Comparison of ENCODE assay signal across 13 mouse cellular contexts in genomic region chr13:56616386-56616785, GRCm38 (mm10). TPM values are rescaled to one million over a fixed set of nuclear protein-coding genes. Genes with fewer than 3 reads are reported as not detected.
DNase-seq lines count a peak whose midpoint lies in the region; ATAC-seq and TF ChIP-seq lines count a peak whose summit lies in the region.
"Had no signal": no experiment of that assay in that cellular context is flagged by ENCODE, and none has a peak within 500 bp of the region (broad histone marks: within the 10 kb centered on the region; RNA-seq: fewer than 3 reads in every experiment).

No protein-coding gene starts in this region.

- TF ChIP-seq POLR2A in heart, adult 2 months (IDR thresholded peaks at IDR 0.05; ENCODE audit: insufficient read depth, low read depth, low read length): no peak
- no peak for TF ChIP-seq POLR2A in lung, adult 2 months (IDR thresholded peaks at IDR 0.05; ENCODE audit: borderline replicate concordance, extremely low read depth, low read depth, low read length)

- peaks cover 21% of the 10 kb centered on the region for H3K4me1 ChIP-seq in heart, adult 2 months (ENCODE audit: control insufficient read depth, insufficient read depth, low read length)
- peaks cover 39% of the 10 kb centered on the region for H3K4me1 ChIP-seq in heart, embryonic 12.5 days (replicated peaks)
- peaks cover 56% of the 10 kb centered on the region for H3K4me1 ChIP-seq in lung, embryonic 15.5 days
- H3K4me1 ChIP-seq in lung, adult 2 months (ENCODE audit: control insufficient read depth, insufficient read depth, low read length): peaks cover 13% of the 10 kb centered on the region; the same call in 1 of the 2 replicates
- peaks cover 49% of the 10 kb centered on the region for H3K4me1 ChIP-seq in intestine, embryonic 16.5 days (ENCODE audit: control insufficient read depth, insufficient read depth, low read length)

- H3K4me2 ChIP-seq in heart, embryonic 12.5 days: no peak overlapping the region
- H3K4me2 ChIP-seq in lung, embryonic 15.5 days: peak overlapping the region; percentile 19
- no peak overlapping the region for H3K4me2 ChIP-seq in intestine, embryonic 16.5 days (ENCODE audit: low read depth, low read length)
- H3K4me2 ChIP-seq: midbrain, embryonic 13.5 days had no signal

- H3K27me3 ChIP-seq in heart, adult 2 months (ENCODE audit: control insufficient read depth, insufficient read depth, low read length): no peaks in the 10 kb centered on the region
- 0 out of 2 replicates have a peak, but pooled peaks cover 3% of the 10 kb centered on the region for H3K27me3 ChIP-seq in heart, embryonic 12.5 days (replicated peaks)
- H3K27me3 ChIP-seq in lung, embryonic 15.5 days: no peaks in the 10 kb centered on the region
- H3K27me3 ChIP-seq in intestine, embryonic 16.5 days (replicated peaks; ENCODE audit: control insufficient read depth, insufficient read depth, low read length): no peaks in the 10 kb centered on the region

- 27% methylated on average over 7 of the region's 7 CpGs for WGBS in heart, adult 2 months
- WGBS in heart, embryonic 12.5 days: 53% methylated on average over 7 of the region's 7 CpGs
- WGBS in lung, embryonic 15.5 days: 31% methylated on average over 7 of the region's 7 CpGs
- 29% methylated on average over 7 of the region's 7 CpGs for WGBS in lung, adult 2 months
- 24% methylated on average over 7 of the region's 7 CpGs for WGBS in intestine, embryonic 16.5 days

- no peaks in the 10 kb centered on the region for H3K79me2 ChIP-seq in heart, adult 2 months (replicated peaks; ENCODE audit: control insufficient read depth, insufficient read depth, low read length)

- H3K27ac ChIP-seq in heart, adult 2 months: peak overlapping the region; percentile 13
- no peak overlapping the region for H3K27ac ChIP-seq in heart, embryonic 12.5 days (ENCODE audit: poor library complexity, severe bottlenecking)
- no peak overlapping the region for H3K27ac ChIP-seq in lung, embryonic 15.5 days
- no peak overlapping the region for H3K27ac ChIP-seq in intestine, embryonic 16.5 days (ENCODE audit: low read length)
- H3K27ac ChIP-seq: left cerebral cortex, adult 2 months; midbrain, embryonic 13.5 days had no signal

- no peak for DNase-seq in heart, adult 2 months
- DNase-seq in lung, adult 2 months: no peak
- no peak for DNase-seq in Muller cell, postnatal 12 days (ENCODE audit: inconsistent ontology term)
- no peak for DNase-seq in thymus, postnatal 0 days (ENCODE audit: low spot score)
- no peak for DNase-seq in urinary bladder, adult 2 months (ENCODE audit: low spot score)
- DNase-seq: adrenal gland, adult 2 months; gastrocnemius, postnatal 36 days had no signal

- H3K9me3 ChIP-seq in heart, embryonic 12.5 days (replicated peaks): no peaks in the 10 kb centered on the region
- no peaks in the 10 kb centered on the region for H3K9me3 ChIP-seq in lung, embryonic 15.5 days
- no peaks in the 10 kb centered on the region for H3K9me3 ChIP-seq in intestine, embryonic 16.5 days (ENCODE audit: control insufficient read depth, low read length)
- H3K9me3 ChIP-seq: midbrain, embryonic 13.5 days had no signal

- H3K9ac ChIP-seq in heart, adult 2 months (ENCODE audit: low read depth, low read length): no peak overlapping the region
- no peak overlapping the region for H3K9ac ChIP-seq in heart, embryonic 12.5 days
- H3K9ac ChIP-seq in lung, embryonic 15.5 days: no peak overlapping the region
- H3K9ac ChIP-seq in intestine, embryonic 16.5 days (ENCODE audit: low read depth, low read length): no peak overlapping the region
- H3K9ac ChIP-seq: midbrain, embryonic 13.5 days had no signal

- TF ChIP-seq CTCF in heart, adult 2 months (IDR thresholded peaks at IDR 0.05): no peak
- TF ChIP-seq CTCF in lung, adult 2 months (IDR thresholded peaks at IDR 0.05; ENCODE audit: insufficient read depth, low read length): no peak

- intact Hi-C loops in heart, adult 2 months (cut with DNase I): no loop called here

- TF ChIP-seq EP300 in heart, adult 2 months (IDR thresholded peaks at IDR 0.05; ENCODE audit: insufficient read depth, low read depth, low read length): no peak

- ATAC-seq in heart, embryonic 12.5 days (ENCODE audit: insufficient number of reproducible peaks, low FRiP score): no peak
- no peak for ATAC-seq in lung, embryonic 15.5 days (ENCODE audit: borderline replicate concordance, extremely low read depth, low FRiP score, low TSS enrichment)
- peak; percentile 37 for ATAC-seq in intestine, embryonic 16.5 days
- ATAC-seq: forebrain, embryonic 16.5 days; midbrain, embryonic 13.5 days had no signal

- no peak overlapping the region for H3K4me3 ChIP-seq in heart, adult 2 months
- H3K4me3 ChIP-seq in heart, embryonic 12.5 days: no peak overlapping the region
- no peak overlapping the region for H3K4me3 ChIP-seq in lung, embryonic 15.5 days
- H3K4me3 ChIP-seq in lung, adult 2 months (replicated peaks; ENCODE audit: extremely low read depth, low read depth, low read length): no peak overlapping the region
- H3K4me3 ChIP-seq in intestine, embryonic 16.5 days (ENCODE audit: low read length): no peak overlapping the region
- H3K4me3 ChIP-seq: left cerebral cortex, adult 2 months; midbrain, embryonic 13.5 days had no signal

- no peaks in the 10 kb centered on the region for H3K36me3 ChIP-seq in heart, adult 2 months (ENCODE audit: control insufficient read depth, insufficient read depth, low read length)
- peaks cover 11% of the 10 kb centered on the region; the same call in 1 of the 2 replicates for H3K36me3 ChIP-seq in heart, embryonic 12.5 days
- H3K36me3 ChIP-seq in lung, embryonic 15.5 days: no peaks in the 10 kb centered on the region
- no peaks in the 10 kb centered on the region for H3K36me3 ChIP-seq in intestine, embryonic 16.5 days (ENCODE audit: control insufficient read depth, insufficient read depth, low read length)
- H3K36me3 ChIP-seq: midbrain, embryonic 13.5 days had no signal

RNA-seq across cellular contexts. Expression of gene Tgfbi, which starts 7.1 kb away (rescaled TPM):
- total RNA-seq in heart, adult 2 months (2021): 10 to 100 TPM; 19.7 to 20.9 TPM
- polyA plus RNA-seq in heart, adult 2 months (2012; rRNA removed): 22.1 and 22.2 TPM in 2 replicates
- polyA plus RNA-seq in heart, embryonic 12.5 days (2016; fragmentation: Nextera tagmentation; extraction: Ambion mirVana): 107 TPM in 2 replicates
- 189 TPM in 2 replicates for polyA plus RNA-seq in lung, embryonic 15.5 days (2015; fragmentation: Nextera tagmentation; extraction: Ambion mirVana)
- 50.8 and 53.9 TPM in 2 replicates for polyA plus RNA-seq in lung, adult 2 months (2012; rRNA removed)
- polyA plus RNA-seq in intestine, embryonic 16.5 days (2015; fragmentation: Nextera tagmentation; extraction: Ambion mirVana): 122 and 124 TPM in 2 replicates
- polyA plus RNA-seq in thymus, postnatal 0 days (2015; fragmentation: Nextera tagmentation; extraction: Ambion mirVana): 19.9 and 22.7 TPM in 2 replicates
- 151 and 155 TPM in 2 replicates for polyA plus RNA-seq in urinary bladder, adult 2 months (2012; rRNA removed)
